8 mouse cellular contexts compared by ENCODE assay signal in the genomic region with DNA sequence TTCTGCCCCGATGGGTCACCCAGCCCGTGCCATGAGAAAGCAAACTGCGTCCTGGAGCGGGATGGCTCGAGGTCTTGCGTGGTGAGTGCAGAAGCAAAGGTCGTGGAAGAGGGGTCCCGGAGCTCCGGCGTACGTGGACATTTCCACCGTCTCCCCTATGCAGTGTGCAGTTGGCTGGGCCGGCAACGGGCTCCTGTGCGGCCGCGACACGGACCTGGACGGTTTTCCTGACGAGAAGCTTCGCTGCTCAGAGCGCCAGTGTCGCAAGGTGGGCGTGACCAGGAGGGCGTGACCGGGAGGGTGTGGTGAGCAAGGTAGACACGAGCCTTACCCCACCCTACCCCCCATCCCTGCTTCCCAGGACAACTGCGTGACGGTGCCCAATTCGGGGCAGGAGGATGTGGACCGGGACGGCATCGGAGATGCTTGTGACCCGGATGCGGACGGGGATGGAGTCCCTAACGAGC. TPM values are rescaled to one million over a fixed set of nuclear protein-coding genes. Genes with fewer than 3 reads are reported as not detected.
DNase-seq lines count a peak whose midpoint lies in the region; ATAC-seq and TF ChIP-seq lines count a peak whose summit lies in the region.

No protein-coding gene starts in this region.

- H3K4me3 ChIP-seq in hindbrain, embryonic 10.5 days, result peak overlapping the region; percentile 26; the same call in 1 of the 2 replicates
- H3K4me3 ChIP-seq in hindbrain, postnatal 0 days (ENCODE audit: low read length), result no peak overlapping the region
- H3K4me3 ChIP-seq in embryonic facial prominence, embryonic 12.5 days, result peak overlapping the region; percentile 16
- peak overlapping the region; percentile 13 for H3K4me3 ChIP-seq in intestine, postnatal 0 days (ENCODE audit: low read depth, low read length)
- H3K4me3 ChIP-seq in midbrain, embryonic 15.5 days, result no peak overlapping the region

- no peak overlapping the region for H3K4me2 ChIP-seq in hindbrain, postnatal 0 days (ENCODE audit: low read depth, low read length)
- H3K4me2 ChIP-seq in embryonic facial prominence, embryonic 12.5 days (replicated peaks), result peak overlapping the region; percentile 30
- peak overlapping the region; percentile 41 for H3K4me2 ChIP-seq in intestine, postnatal 0 days (replicated peaks; ENCODE audit: low read depth)
- H3K4me2 ChIP-seq in midbrain, embryonic 15.5 days, result peak overlapping the region; percentile 12; the same call in 1 of the 2 replicates

- no peak overlapping the region for H3K9ac ChIP-seq in hindbrain, postnatal 0 days (replicated peaks; ENCODE audit: low read length)
- no peak overlapping the region for H3K9ac ChIP-seq in embryonic facial prominence, embryonic 12.5 days
- no peak overlapping the region for H3K9ac ChIP-seq in intestine, postnatal 0 days (ENCODE audit: low read depth, low read length)
- no peak overlapping the region for H3K9ac ChIP-seq in midbrain, embryonic 15.5 days

- H3K27ac ChIP-seq in hindbrain, embryonic 10.5 days, result no peak overlapping the region
- H3K27ac ChIP-seq in hindbrain, postnatal 0 days, result no peak overlapping the region
- no peak overlapping the region for H3K27ac ChIP-seq in embryonic facial prominence, embryonic 12.5 days
- H3K27ac ChIP-seq in intestine, postnatal 0 days (ENCODE audit: low read depth, low read length), result no peak overlapping the region
- no peak overlapping the region for H3K27ac ChIP-seq in midbrain, embryonic 15.5 days

- H3K4me1 ChIP-seq in hindbrain, embryonic 10.5 days (replicated peaks), result peaks cover 39% of the 10 kb centered on the region
- no peaks in the 10 kb centered on the region for H3K4me1 ChIP-seq in hindbrain, postnatal 0 days (ENCODE audit: insufficient read depth, low read length)
- H3K4me1 ChIP-seq in embryonic facial prominence, embryonic 12.5 days, result peaks cover 30% of the 10 kb centered on the region
- 0 out of 2 replicates have a peak, but pooled peaks cover 3% of the 10 kb centered on the region for H3K4me1 ChIP-seq in intestine, postnatal 0 days (replicated peaks; ENCODE audit: control insufficient read depth, insufficient read depth, low read length)
- H3K4me1 ChIP-seq in midbrain, embryonic 15.5 days, result peaks cover 20% of the 10 kb centered on the region

- peak; percentile 37 for DNase-seq in hindbrain, embryonic 10.5 days (ENCODE audit: low spot score)
- no peak for DNase-seq in hindbrain, postnatal 0 days (ENCODE audit: low spot score)
- DNase-seq in c-Kit-positive CD71-positive TER-119-positive erythroid progenitor cells, embryonic 14.5 days (ENCODE audit: low spot score), result no peak
- no peak for DNase-seq in adrenal gland, adult 8-10 months
- DNase-seq in right cerebral cortex, postnatal 25 days, result no peak

- no peaks in the 10 kb centered on the region for H3K36me3 ChIP-seq in hindbrain, embryonic 10.5 days
- no peaks in the 10 kb centered on the region for H3K36me3 ChIP-seq in hindbrain, postnatal 0 days (ENCODE audit: insufficient read depth, low read length)
- H3K36me3 ChIP-seq in embryonic facial prominence, embryonic 12.5 days, result no peaks in the 10 kb centered on the region
- H3K36me3 ChIP-seq in intestine, postnatal 0 days (ENCODE audit: control insufficient read depth, insufficient read depth), result no peaks in the 10 kb centered on the region
- H3K36me3 ChIP-seq in midbrain, embryonic 15.5 days (replicated peaks), result no peaks in the 10 kb centered on the region

- peaks cover 98% of the 10 kb centered on the region for H3K27me3 ChIP-seq in hindbrain, embryonic 10.5 days (ENCODE audit: insufficient read depth, poor library complexity, severe bottlenecking)
- peaks cover 63% of the 10 kb centered on the region for H3K27me3 ChIP-seq in hindbrain, postnatal 0 days (ENCODE audit: insufficient read depth, low read length)
- peaks cover 88% of the 10 kb centered on the region for H3K27me3 ChIP-seq in embryonic facial prominence, embryonic 12.5 days
- H3K27me3 ChIP-seq in intestine, postnatal 0 days (replicated peaks; ENCODE audit: control insufficient read depth, insufficient read depth, low read length), result peaks cover 62% of the 10 kb centered on the region
- H3K27me3 ChIP-seq in midbrain, embryonic 15.5 days (replicated peaks), result peaks cover 83% of the 10 kb centered on the region

- 8% methylated on average over 37 of the region's 37 CpGs for WGBS in hindbrain, embryonic 10.5 days
- WGBS in hindbrain, postnatal 0 days, result 6% methylated on average over 37 of the region's 37 CpGs
- 8% methylated on average over 37 of the region's 37 CpGs for WGBS in embryonic facial prominence, embryonic 12.5 days
- WGBS in intestine, postnatal 0 days, result 7% methylated on average over 37 of the region's 37 CpGs
- WGBS in midbrain, embryonic 15.5 days, result 7% methylated on average over 37 of the region's 37 CpGs

- no peaks in the 10 kb centered on the region for H3K9me3 ChIP-seq in hindbrain, embryonic 10.5 days
- H3K9me3 ChIP-seq in hindbrain, postnatal 0 days (ENCODE audit: low read length), result no peaks in the 10 kb centered on the region
- no peaks in the 10 kb centered on the region for H3K9me3 ChIP-seq in embryonic facial prominence, embryonic 12.5 days
- H3K9me3 ChIP-seq in intestine, postnatal 0 days (ENCODE audit: control insufficient read depth), result no peaks in the 10 kb centered on the region
- H3K9me3 ChIP-seq in midbrain, embryonic 15.5 days, result no peaks in the 10 kb centered on the region

- ATAC-seq in hindbrain, postnatal 0 days, result no peak
- no peak for ATAC-seq in embryonic facial prominence, embryonic 12.5 days (ENCODE audit: insufficient number of reproducible peaks, insufficient read depth, low FRiP score, low TSS enrichment)
- no peak for ATAC-seq in intestine, postnatal 0 days
- no peak for ATAC-seq in midbrain, embryonic 15.5 days (replicated peaks)

- TF ChIP-seq CTCF in hindbrain, postnatal 0 days (IDR thresholded peaks at IDR 0.05; ENCODE audit: low read depth), result no peak
- no peak for TF ChIP-seq CTCF in intestine, postnatal 0 days (IDR thresholded peaks at IDR 0.05; ENCODE audit: low read depth)

RNA-seq across cellular contexts. Expression of gene Comp, which starts 3.0 kb away (rescaled TPM):
- 0.27 and 0.38 TPM in 2 replicates for polyA plus RNA-seq in hindbrain, embryonic 10.5 days (2016; fragmentation: Nextera tagmentation; extraction: Ambion mirVana)
- 0.21 and 0.29 TPM in 2 replicates for total RNA-seq in hindbrain, postnatal 0 days (2014; rRNA removed)
- 0.25 and 0.33 TPM in 2 replicates for polyA plus RNA-seq in hindbrain, postnatal 0 days (2015; fragmentation: Nextera tagmentation; extraction: Ambion mirVana)
- 0.61 and 1.4 TPM in 2 replicates for polyA plus RNA-seq in embryonic facial prominence, embryonic 12.5 days (2016; fragmentation: Nextera tagmentation; extraction: Ambion mirVana)
- polyA plus RNA-seq in intestine, postnatal 0 days (2015; fragmentation: Nextera tagmentation; extraction: Ambion mirVana), result 0.25 and 0.41 TPM in 2 replicates
- polyA plus RNA-seq in midbrain, embryonic 15.5 days (2015; fragmentation: Nextera tagmentation; extraction: Ambion mirVana), result 0.50 and 0.57 TPM in 2 replicates
- under 1 TPM in 3 of 4 experiments, not detected in 1; 0.17 to 0.61 (median 0.27) TPM for total RNA-seq in adrenal gland, adult 8-10 months (2022)

RNA-seq across cellular contexts. Expression of gene Upf1, which starts 23.2 kb away (rescaled TPM):
- 19.0 and 25.0 TPM in 2 replicates for polyA plus RNA-seq in hindbrain, embryonic 10.5 days (2016; fragmentation: Nextera tagmentation; extraction: Ambion mirVana)
- 40.4 and 48.4 TPM in 2 replicates for total RNA-seq in hindbrain, postnatal 0 days (2014; rRNA removed)
- 8.6 and 10.3 TPM in 2 replicates for polyA plus RNA-seq in hindbrain, postnatal 0 days (2015; fragmentation: Nextera tagmentation; extraction: Ambion mirVana)
- 33.7 and 36.0 TPM in 2 replicates for polyA plus RNA-seq in embryonic facial prominence, embryonic 12.5 days (2016; fragmentation: Nextera tagmentation; extraction: Ambion mirVana)
- polyA plus RNA-seq in intestine, postnatal 0 days (2015; fragmentation: Nextera tagmentation; extraction: Ambion mirVana), result 9.7 and 10.1 TPM in 2 replicates
- polyA plus RNA-seq in midbrain, embryonic 15.5 days (2015; fragmentation: Nextera tagmentation; extraction: Ambion mirVana), result 15.1 and 16.0 TPM in 2 replicates
- 10 to 100 TPM; 64.2 to 82.6 (median 76.1) TPM for total RNA-seq in adrenal gland, adult 8-10 months (2022)

RNA-seq across cellular contexts. Expression of gene Gdf1, which starts 46.7 kb away (rescaled TPM):
- polyA plus RNA-seq in hindbrain, embryonic 10.5 days (2016; fragmentation: Nextera tagmentation; extraction: Ambion mirVana), result 2.9 and 4.3 TPM in 2 replicates
- total RNA-seq in hindbrain, postnatal 0 days (2014; rRNA removed), result 5.3 and 8.4 TPM in 2 replicates
- polyA plus RNA-seq in hindbrain, postnatal 0 days (2015; fragmentation: Nextera tagmentation; extraction: Ambion mirVana), result 6.0 and 6.9 TPM in 2 replicates
- polyA plus RNA-seq in embryonic facial prominence, embryonic 12.5 days (2016; fragmentation: Nextera tagmentation; extraction: Ambion mirVana), result 2.1 and 3.2 TPM in 2 replicates
- polyA plus RNA-seq in intestine, postnatal 0 days (2015; fragmentation: Nextera tagmentation; extraction: Ambion mirVana), result 0.38 TPM in 1 of 2 replicates, not detected in the other
- 5.3 and 7.4 TPM in 2 replicates for polyA plus RNA-seq in midbrain, embryonic 15.5 days (2015; fragmentation: Nextera tagmentation; extraction: Ambion mirVana)
- 1 to 10 TPM in 2 of 4 experiments, under 1 TPM in 2; 0.70 to 1.6 (median 1.1) TPM for total RNA-seq in adrenal gland, adult 8-10 months (2022)

Comparison
In these comparisons a context has a peak if more than half of its experiments do, and no peak if none do; other contexts are left out.
1. H3K4me3 ChIP-seq: peak in hindbrain, embryonic 10.5 days (single experiment), embryonic facial prominence, embryonic 12.5 days (single experiment) and intestine, postnatal 0 days (single experiment); none in hindbrain, postnatal 0 days (single experiment) and midbrain, embryonic 15.5 days (single experiment).